Mouse (Mus musculus) neutrophil, adult 59 days (primary cell): Measurements from ENCODE around the gene Gna15. TPM values are rescaled to one million over a fixed set of nuclear protein-coding genes. Genes with fewer than 3 reads are reported as not detected.

Experiments used
- total RNA-seq, 2 experiments: library from RNA; stranded (reverse); gene quantifications; 1 replicate in 1 of 2; 2 replicates in 1 of 2; pipeline ENCODE4 v1.2.4; 2023

The Gna15 gene
- 10 to 100 TPM; 36.8 to 37.6 TPM for total RNA-seq

DNA sequence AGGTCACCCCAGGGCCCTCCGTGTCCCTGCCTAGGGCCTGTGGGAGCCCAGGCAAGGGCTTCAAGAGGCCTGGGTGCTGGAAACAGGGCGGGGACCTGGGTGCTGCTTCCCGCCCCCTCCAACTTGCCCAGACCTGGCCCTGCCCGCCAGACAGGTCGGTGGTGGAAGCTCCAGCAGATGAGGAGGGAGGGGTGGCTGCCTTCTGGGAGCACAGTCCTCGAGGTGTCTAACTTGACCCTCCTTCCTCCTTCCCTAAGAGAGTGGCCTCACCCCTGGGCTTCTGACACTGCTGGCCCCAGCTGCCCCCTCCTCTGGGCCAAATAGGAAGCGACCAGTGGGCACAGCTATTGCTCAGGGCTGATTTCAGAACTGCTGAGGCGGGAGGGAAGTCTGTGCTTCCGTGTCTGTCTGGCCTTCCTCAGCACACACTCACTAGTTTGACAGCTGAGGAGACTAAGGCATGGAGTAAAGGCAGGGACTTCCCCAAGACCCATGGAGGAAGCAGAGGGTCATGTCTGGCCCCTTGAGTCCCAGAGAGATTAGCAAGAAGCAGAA, at the start of gene Gna15:
Gene Gna15, minus strand, starts transcription at position 175 of the 555 bp plus-strand sequence.

DNA sequence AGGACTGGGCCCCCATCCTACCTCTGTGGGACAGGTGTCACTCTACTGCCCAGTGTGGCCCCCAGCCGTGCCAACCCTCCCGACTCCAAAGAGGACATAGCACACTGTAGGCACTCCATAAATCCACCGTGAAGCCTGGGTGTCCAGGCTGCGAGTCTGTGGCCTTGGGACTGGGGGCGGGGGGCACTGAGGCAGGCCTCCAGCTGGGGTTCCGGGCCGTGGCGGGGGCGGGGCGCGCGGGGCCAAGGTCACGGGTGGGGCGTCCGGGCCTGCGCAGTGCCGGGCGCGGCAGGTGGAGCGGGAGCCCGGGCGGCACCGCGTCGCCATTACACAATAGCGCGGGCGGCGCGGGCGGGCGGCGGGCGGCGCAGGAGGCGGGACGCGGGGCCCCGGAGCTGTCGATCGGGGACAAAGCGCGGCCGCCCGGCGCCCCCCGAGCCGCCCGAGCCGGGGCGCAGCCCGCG, 35.2 kb upstream of the Gna15 start, which contains the start of gene Aes:
Gene Aes, plus strand, starts transcription at position 326 of the 464 bp plus-strand sequence.

DNA sequence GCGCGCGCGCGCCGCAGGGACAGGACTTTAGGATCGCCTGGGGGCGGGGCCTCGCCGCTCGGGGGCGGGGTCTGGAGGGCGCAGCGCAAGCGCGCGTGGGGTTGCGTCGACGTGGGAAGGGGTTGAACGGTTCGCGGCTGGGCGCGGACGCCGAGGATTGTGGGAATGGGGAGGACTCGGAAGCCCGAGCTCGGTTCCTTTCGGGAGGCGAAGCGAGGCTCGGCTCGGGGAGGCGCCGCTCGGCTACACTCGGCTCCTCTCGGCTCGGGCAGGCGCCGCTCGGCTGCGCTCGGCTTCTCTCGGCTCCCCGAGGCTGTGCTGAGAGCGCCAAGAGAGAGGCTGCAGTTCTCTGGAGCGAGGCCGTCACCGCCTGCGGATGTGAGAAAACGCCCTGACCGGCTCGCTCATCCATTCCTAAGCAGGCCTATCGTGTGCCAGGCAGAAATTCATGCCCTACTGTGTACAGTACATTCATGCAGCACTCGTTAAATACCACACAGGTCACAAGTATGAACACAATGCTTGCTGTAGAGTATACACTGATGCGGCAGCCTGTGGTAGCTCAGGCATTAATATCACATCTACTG, 21.2 kb upstream of the Gna15 start, which contains the start of gene Gna11:
Gene Gna11, minus strand, starts transcription at position 30 of the 587 bp plus-strand sequence.

DNA sequence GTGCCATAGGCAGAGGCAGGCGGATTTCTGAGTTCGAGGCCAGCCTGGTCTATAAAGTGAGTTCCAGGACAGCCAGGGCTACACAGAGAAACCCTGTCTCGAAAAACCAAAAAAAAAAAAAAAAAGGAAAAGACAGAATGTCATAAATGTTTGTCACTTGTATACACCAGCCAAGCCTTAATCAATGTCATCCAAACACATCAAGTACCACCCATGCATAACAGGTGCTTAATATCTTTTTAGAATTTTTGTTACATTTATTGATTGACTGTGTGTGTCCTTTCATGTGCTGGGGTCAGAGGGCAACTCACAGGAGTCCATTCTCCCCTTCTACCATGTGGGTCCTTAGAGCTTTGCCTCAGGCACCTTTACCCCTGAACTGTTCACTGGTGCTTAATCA, 24.0 kb downstream of the Gna15 start, which contains the start of gene S1pr4:
Gene S1pr4, minus strand, starts transcription at position 101 of the 400 bp plus-strand sequence.

DNA sequence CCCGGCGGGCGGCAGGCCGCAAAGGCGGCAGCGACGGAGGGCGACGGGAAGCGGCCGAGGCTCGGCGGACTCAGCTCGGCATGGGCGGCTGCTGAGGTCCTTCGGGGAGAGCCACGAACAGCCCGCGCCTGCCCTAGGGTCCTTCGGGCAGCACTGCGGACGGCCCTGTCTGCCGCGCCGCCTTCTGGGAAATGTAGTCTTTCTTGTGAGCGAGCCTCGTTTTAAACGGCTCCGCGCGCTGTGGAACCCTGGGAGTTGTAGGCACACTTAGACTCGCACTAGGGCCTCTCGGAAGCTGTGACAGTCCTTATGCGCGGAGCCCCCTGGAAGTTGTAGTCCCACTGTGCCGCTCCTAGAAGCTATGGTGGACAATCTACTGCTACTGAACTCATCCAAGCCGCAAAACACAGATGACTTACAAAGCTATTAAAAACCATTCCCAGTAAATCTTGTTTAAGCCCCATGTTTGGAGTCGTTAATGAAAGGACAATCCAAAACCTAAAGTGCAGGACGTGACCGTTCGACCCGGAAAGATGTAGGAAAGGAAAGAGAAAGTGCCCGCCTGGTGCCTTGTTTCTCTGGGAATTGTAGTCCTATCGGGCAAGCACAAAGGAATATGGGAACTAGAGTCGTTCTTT, 27.6 kb downstream of the Gna15 start, which contains the start of gene Ncln:
Gene Ncln, minus strand, starts transcription at position 129 of the 638 bp plus-strand sequence.

DNA sequence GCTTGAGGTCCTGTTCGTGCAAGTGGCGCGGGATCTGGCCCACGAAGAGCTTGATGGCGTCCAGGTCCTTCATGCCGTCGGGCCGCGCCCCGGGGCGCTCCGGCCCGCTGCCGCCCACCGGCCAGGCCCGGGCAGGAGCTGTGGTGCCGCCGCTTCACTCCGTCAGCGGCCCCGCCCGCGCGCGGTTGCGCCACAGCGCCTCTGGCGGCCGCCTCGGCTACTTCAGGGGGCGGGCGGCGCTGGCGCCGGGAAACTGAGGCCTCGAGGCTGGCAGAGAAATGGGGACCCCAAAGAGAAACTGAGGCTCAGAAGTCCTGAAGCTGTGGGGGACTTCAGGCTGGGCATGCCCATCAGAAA, 41.5 kb downstream of the Gna15 start, which contains the start of gene Celf5:
Gene Celf5, minus strand, starts transcription at position 177 of the 357 bp plus-strand sequence.

DNA sequence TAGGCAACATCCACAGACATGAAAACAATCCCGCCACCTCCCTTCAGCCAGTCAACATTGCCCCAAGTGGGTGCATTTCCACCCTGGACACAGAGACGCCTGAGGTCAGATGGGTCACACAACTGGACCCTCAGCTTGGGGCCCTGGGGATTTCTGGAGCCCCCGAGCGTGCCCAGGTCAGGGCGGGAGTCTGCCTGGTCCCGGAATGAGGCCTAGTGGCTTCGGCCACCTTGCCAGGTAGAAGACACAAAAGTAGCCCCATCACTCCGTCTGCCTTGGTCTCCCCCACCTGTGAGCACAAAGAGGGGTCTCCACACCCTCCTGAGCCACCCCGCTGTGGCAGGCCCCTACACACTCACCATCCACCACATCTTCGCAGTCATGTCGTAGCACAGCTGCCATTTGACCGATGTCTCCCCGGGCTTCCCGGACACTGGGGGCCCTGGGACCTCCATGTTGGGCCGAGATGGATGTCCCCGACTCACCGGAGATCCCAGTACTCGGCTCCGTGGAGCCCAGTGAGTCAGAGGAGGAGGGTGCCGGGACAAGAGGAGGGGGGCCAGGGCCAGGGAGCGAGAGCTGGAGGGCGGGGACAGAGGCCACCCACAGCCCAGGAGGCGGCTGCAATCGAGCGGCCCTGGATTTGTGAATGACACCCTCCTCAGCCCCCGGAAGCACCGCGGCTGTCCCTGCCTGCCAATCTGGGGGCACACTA, 68.7 kb downstream of the Gna15 start, which contains the start of gene Nfic:
Gene Nfic, minus strand, starts transcription at position 455 of the 715 bp plus-strand sequence.

Other genes starting within 250 kb of the Gna15 start
- 1 to 10 TPM; 5.1 to 5.4 TPM for gene Tjp3, start 232.6 kb downstream of the Gna15 start, total RNA-seq
- 10 to 100 TPM; 92.2 TPM for gene Pip5k1c, start 231.3 kb downstream of the Gna15 start, total RNA-seq
- gene Cactin, start 203.1 kb downstream of the Gna15 start, total RNA-seq, result 10 to 100 TPM; 25.0 to 30.3 TPM
- under 1 TPM; 0.49 to 0.58 TPM for gene Tbxa2r, start 195.5 kb downstream of the Gna15 start, total RNA-seq
- gene Gipc3, start 181.0 kb downstream of the Gna15 start, total RNA-seq, result not detected
- 10 to 100 TPM; 41.7 to 57.4 TPM for gene Hmg20b, start 173.7 kb downstream of the Gna15 start, total RNA-seq
- 10 to 100 TPM; 16.0 to 20.4 TPM for gene Mfsd12, start 166.7 kb downstream of the Gna15 start, total RNA-seq
- 1 to 10 TPM; 4.5 to 5.1 TPM for gene 4930404N11Rik, start 158.4 kb downstream of the Gna15 start, total RNA-seq
- gene Fzr1, start 145.7 kb downstream of the Gna15 start, total RNA-seq, result 10 to 100 TPM; 49.9 to 55.8 TPM
- gene Dohh, start 139.8 kb downstream of the Gna15 start, total RNA-seq, result 10 to 100 TPM; 16.9 to 19.6 TPM
- gene Gm48551, start 139.8 kb downstream of the Gna15 start, total RNA-seq, result 1 to 10 TPM in 1 of 2 experiments, under 1 TPM in 1; 0.35 to 1.0 TPM
- gene Gm48552, start 135.2 kb downstream of the Gna15 start, total RNA-seq, result not detected
- gene Smim24, start 131.2 kb downstream of the Gna15 start, total RNA-seq, result 1 to 10 TPM; 5.6 to 9.3 TPM
- 10 to 100 TPM; 59.7 to 65.2 TPM for gene Nfic, start 68.6 kb downstream of the Gna15 start, total RNA-seq
- under 1 TPM in 1 of 2 experiments, not detected in 1; 0.46 TPM for gene Celf5, start 41.5 kb downstream of the Gna15 start, total RNA-seq
- 100 to 1,000 TPM; 112 to 133 TPM for gene Ncln, start 27.8 kb downstream of the Gna15 start, total RNA-seq
- 10 to 100 TPM; 68.9 to 87.5 TPM for gene S1pr4, start 24.1 kb downstream of the Gna15 start, total RNA-seq
- 10 to 100 TPM in 1 of 2 experiments, 1 to 10 TPM in 1; 9.7 to 13.9 TPM for gene Gna11, start 21.0 kb upstream of the Gna15 start, total RNA-seq
- 100 to 1,000 TPM; 319 to 329 TPM for gene Aes, start 35.3 kb upstream of the Gna15 start, total RNA-seq
- gene Tle2, start 50.3 kb upstream of the Gna15 start, total RNA-seq, result 1 to 10 TPM; 1.1 to 1.9 TPM
- gene Tle6, start 76.8 kb upstream of the Gna15 start, total RNA-seq, result 1 to 10 TPM; 3.0 to 4.4 TPM
- gene BC025920, start 82.0 kb upstream of the Gna15 start, total RNA-seq, result 1 to 10 TPM; 1.0 to 1.3 TPM
- gene Sirt6, start 103.6 kb upstream of the Gna15 start, total RNA-seq, result 10 to 100 TPM; 13.2 to 14.2 TPM
- 1 to 10 TPM; 1.1 to 1.6 TPM for gene Ankrd24, start 104.3 kb upstream of the Gna15 start, total RNA-seq
- 1 to 10 TPM; 1.0 to 1.2 TPM for gene Gm10778, start 124.8 kb upstream of the Gna15 start, total RNA-seq
- 1 to 10 TPM; 3.5 to 5.1 TPM for gene Zfp433, start 180.6 kb upstream of the Gna15 start, total RNA-seq
- 1 to 10 TPM in 1 of 2 experiments, not detected in 1; 1.2 TPM for gene Gm3055, start 246.9 kb upstream of the Gna15 start, total RNA-seq